Mouse (Mus musculus): ENCODE data around the gene Bdkrb2. TPM values are rescaled to one million over a fixed set of nuclear protein-coding genes. Genes with fewer than 3 reads are reported as not detected.

Bdkrb2 gene
- total RNA-seq (2021), result under 1 TPM; 0.42 to 0.58 TPM

GRCm38 (mm10) chr12:105562936-105563680 is at the start of gene Bdkrb2:
Bdkrb2 (plus strand) TSS chr12:105563226.
- DNase-seq, result no peak
- intact Hi-C loops (cut with DNase I), result no loop called here

GRCm38 (mm10) chr12:105514111-105514510 is 48.9 kb upstream of the Bdkrb2 start:
- no peak for DNase-seq
- intact Hi-C loops (cut with DNase I), result loop anchor here (10.0 kb wide), 1 partner anchor 211 kb away; no protein-coding TSS in a partner anchor

DNA sequence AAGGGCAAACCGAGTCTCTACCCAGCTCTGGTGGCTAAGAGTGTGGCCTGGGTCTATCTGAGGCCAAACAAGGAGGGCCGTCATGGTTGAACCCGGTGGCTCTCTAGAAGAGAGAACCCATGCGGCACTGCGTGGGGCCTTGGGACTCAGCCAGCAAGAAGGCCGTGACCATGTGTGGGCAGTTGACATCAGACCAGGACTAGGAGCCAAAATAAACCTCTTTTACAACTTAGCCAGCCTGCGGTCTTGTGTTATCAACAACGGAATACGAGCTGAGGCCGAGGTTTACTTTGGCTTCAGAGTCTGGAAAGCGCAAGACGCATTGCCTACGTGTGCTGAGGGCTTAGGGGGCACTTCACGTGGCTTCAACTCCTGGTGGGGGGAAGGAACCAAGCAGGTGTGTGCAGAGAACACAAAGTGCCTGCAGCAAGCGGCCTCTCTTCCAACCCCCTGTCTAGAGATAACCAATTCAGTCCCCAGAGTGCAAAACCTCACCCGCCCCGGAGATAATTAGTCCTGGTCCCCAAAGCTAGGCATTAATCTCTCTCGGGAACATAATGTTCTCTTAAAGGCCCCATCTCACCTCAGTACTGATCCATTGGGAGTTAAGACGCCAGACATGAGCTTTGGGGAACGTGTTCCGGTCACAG is 45.9 kb upstream of the Bdkrb2 start:
- intact Hi-C loops (cut with DNase I), result loop anchor here (10.0 kb wide), 1 partner anchor 208 kb away; no protein-coding TSS in a partner anchor
- DNase-seq, result no peak

GRCm38 (mm10) chr12:105519851-105520250 is 43.2 kb upstream of the Bdkrb2 start:
- DNase-seq, result no peak
- intact Hi-C loops (cut with DNase I), result loop anchor here (10.0 kb wide), 1 partner anchor 205 kb away; no protein-coding TSS in a partner anchor

GRCm38 (mm10) chr12:105521170-105521762 is 41.8 kb upstream of the Bdkrb2 start:
- intact Hi-C loops (cut with DNase I), result no loop called here
- DNase-seq, result no peak

- intact Hi-C loops (cut with DNase I), result no loop called here
- DNase-seq, result no peak
These were observed 39.3 kb upstream of the Bdkrb2 start for GRCm38 (mm10) chr12:105523737-105524136.

- no peak for DNase-seq
- intact Hi-C loops (cut with DNase I), result no loop called here
These were observed 36.8 kb upstream of the Bdkrb2 start for GRCm38 (mm10) chr12:105526186-105526585.

GRCm38 (mm10) chr12:105526829-105527228 is 36.2 kb upstream of the Bdkrb2 start:
- DNase-seq, result peak; percentile 50
- intact Hi-C loops (cut with DNase I), result no loop called here

GRCm38 (mm10) chr12:105529545-105529944 is 33.5 kb upstream of the Bdkrb2 start:
- intact Hi-C loops (cut with DNase I), result no loop called here
- DNase-seq, result peak; percentile 71

DNA sequence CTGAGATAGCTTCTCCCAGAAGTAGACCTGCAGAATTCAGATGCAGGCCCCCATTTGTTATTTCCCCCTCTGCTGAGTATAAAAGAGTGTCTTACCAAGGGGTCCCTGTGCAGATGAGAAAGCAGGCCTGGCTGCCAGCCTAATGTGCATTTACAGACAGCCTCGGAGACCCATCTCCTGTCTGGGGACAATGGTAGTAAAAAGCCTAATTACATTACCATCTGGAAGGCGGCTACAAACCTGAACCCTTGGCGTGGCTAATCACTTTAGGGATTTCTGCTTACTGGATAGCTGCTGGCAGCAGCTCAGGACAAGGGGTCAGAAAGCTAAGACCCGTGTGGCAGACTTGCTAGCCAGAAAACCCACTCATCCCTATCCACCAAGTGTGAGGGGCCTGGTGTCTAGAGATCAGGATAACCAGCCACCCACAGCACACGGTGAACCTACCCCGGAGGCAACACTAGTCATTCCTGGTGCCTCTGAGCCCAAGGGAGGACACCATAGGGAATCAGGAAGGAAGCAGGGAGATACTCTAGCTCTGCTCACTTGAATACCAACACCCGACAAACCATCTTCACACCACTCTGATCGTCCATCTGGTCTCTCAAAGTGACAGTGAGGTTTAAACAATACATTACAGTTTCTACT is 31.2 kb upstream of the Bdkrb2 start:
- DNase-seq, result peak; percentile 73
- intact Hi-C loops (cut with DNase I), result no loop called here

DNA sequence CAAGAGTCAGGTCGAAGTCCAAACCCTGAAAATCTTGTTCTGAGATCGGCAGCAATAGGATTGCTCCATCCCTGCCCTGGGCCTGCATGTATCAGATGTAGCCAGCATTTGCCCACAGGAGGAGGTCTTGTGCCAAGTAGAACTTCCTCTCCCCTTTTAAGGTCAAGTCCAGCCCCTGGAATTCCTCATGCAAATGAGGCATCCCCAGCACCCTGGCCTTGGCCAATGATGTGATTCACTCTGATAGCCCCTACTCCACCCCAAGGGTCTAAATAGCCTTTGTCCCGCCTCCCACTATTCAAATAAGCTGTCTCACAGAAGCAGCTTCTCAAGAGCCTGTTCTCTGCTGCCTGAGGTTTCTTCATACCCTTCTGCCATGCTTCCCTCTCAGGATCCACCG is 28.2 kb upstream of the Bdkrb2 start:
- DNase-seq, result no peak
- intact Hi-C loops (cut with DNase I), result no loop called here

- peak; percentile 65 for DNase-seq
- intact Hi-C loops (cut with DNase I), result no loop called here
These were observed 26.9 kb upstream of the Bdkrb2 start for GRCm38 (mm10) chr12:105535968-105536760.

- DNase-seq, result no peak
- intact Hi-C loops (cut with DNase I), result no loop called here
These were observed 25.9 kb upstream of the Bdkrb2 start for GRCm38 (mm10) chr12:105537162-105537561.

- intact Hi-C loops (cut with DNase I), result no loop called here
These were observed 23.4 kb upstream of the Bdkrb2 start for GRCm38 (mm10) chr12:105539649-105540048.

DNA sequence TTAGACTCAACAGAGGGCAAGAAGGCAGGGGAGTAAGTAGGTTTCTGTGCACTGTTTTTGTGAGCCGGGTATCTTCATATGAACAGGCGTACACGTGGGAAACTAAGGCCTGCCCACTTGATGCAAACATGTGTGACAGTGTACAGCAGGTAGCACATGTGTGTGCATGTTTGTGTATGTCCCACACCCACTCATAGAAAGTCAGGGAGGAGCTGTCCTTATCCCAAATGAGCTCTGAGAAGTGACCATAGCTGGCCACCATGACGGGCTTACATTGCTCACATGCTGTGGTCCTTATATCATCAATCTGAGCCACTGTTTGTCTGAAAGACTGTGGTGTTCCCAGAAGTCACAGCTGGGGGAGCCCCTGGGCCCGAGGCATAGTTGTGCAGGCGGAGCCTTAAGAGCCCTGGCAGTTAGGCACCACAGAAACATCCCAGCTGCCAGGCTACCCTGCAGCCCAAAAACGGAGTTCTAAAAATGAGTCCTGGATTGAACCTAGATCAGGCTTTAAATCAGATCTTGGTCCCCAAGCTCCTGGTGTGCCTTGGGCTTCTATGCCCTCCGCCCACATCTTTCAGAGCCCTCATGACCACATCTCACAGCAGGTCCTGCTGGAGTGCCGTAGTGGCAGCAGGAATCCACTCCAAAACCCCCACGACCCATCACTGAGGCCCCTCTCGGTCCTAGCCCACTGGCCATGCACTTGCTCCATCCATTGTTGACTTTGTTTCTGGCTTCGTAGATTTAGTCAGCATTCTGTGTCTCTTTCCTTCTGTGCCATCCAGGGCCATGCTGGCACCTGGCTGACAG is 21.2 kb upstream of the Bdkrb2 start:
- no peak for DNase-seq
- intact Hi-C loops (cut with DNase I), result no loop called here

More at GRCm38 (mm10) chr12:105539649-105540048, 23.4 kb upstream of the Bdkrb2 start:
- DNase-seq, result no peak

DNA sequence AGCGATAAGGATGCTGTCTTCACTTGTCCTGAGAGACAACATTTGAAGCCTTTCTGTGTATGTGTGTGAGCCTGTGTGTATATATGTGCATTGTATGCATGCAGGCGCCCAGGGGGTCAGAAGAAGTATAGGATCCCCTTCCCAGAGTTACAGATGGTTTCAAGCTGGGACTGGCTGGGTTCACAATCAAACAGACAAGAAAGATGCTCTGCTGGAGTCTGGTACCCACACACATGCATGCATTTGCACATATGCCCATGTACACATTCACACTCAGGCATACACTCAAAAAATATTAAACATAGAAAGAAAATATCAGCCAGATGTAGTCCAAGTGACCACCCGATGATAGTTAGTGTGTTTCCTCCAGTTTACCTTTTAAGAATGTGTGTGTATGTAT is 20.5 kb upstream of the Bdkrb2 start:
- no peak for DNase-seq
- intact Hi-C loops (cut with DNase I), result no loop called here

DNA sequence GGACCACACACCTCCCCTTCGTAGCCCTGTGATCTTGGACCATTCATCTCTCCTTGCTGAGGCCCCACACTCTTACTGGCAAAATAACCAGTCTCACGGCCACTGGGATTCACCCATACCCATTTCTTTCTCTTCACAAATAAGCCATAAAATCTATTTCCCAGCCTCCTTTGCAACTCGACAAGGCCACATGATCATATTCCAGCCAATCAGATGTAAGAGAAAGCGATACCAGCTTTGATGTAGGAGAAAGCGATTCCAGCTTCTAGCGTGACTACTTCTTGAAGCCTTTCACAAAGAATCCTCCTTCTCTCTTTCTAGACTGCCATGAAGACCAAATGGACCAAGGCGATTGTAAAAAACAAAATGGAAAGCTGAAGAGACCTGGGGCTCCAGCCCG is 19.9 kb upstream of the Bdkrb2 start:
- intact Hi-C loops (cut with DNase I), result no loop called here
- no peak for DNase-seq

- intact Hi-C loops (cut with DNase I), result no loop called here
- DNase-seq, result no peak
These were observed 19.3 kb upstream of the Bdkrb2 start for GRCm38 (mm10) chr12:105543751-105544150.

GRCm38 (mm10) chr12:105544872-105545271 is 18.2 kb upstream of the Bdkrb2 start:
- intact Hi-C loops (cut with DNase I), result no loop called here
- no peak for DNase-seq
